Mouse (Mus musculus): ENCODE measurements around the gene Ppp2r3a. TPM values are rescaled to one million over a fixed set of nuclear protein-coding genes. Genes with fewer than 3 reads are reported as not detected.
A peak's percentile ranks its signal among the peaks of the same experiment; 100 is the strongest.

The Ppp2r3a gene
- polyA plus RNA-seq, 1 experiment from 2014 or later: 16.3 TPM

- Histone ChIP-seq H3K27ac (peak overlapping the region; percentile 98; the same call in 1 of the 2 replicates), H3K4me3 (peak overlapping the region; percentile 83), H3K9ac (peak overlapping the region; percentile 81), H3K4me2 (replicated peaks) (peak overlapping the region; percentile 52), H3K27me3 (no peaks in the 10 kb centered on the region), H3K9me3 (no peaks in the 10 kb centered on the region), H3K4me1 (peaks cover 13% of the 10 kb centered on the region), H3K36me3 (no peaks in the 10 kb centered on the region)
- 9% methylated on average over 11 of the region's 11 CpGs for WGBS
- no peak for ATAC-seq (ENCODE audit: insufficient number of reproducible peaks, insufficient read depth, low FRiP score, low TSS enrichment)
Measured at GRCm38 (mm10) chr9:101250486-101250885, 1.1 kb downstream of the Ppp2r3a start.

GRCm38 (mm10) chr9:101249626-101250025 lies 2.0 kb downstream of the Ppp2r3a start:
- Histone ChIP-seq H3K27me3 (no peaks in the 10 kb centered on the region), H3K36me3 (no peaks in the 10 kb centered on the region), H3K4me3 (no peak overlapping the region), H3K4me2 (replicated peaks) (peak overlapping the region; percentile 52), H3K9ac (no peak overlapping the region), H3K27ac (no peak overlapping the region), H3K4me1 (peaks cover 13% of the 10 kb centered on the region), H3K9me3 (no peaks in the 10 kb centered on the region)
- 70% methylated on average over 4 of the region's 4 CpGs for WGBS
- no peak for ATAC-seq (ENCODE audit: insufficient number of reproducible peaks, insufficient read depth, low FRiP score, low TSS enrichment)

- Histone ChIP-seq H3K27me3 (no peaks in the 10 kb centered on the region), H3K9ac (no peak overlapping the region), H3K4me2 (replicated peaks) (no peak overlapping the region), H3K36me3 (no peaks in the 10 kb centered on the region), H3K4me1 (peaks cover 13% of the 10 kb centered on the region), H3K9me3 (no peaks in the 10 kb centered on the region), H3K27ac (no peak overlapping the region), H3K4me3 (no peak overlapping the region)
- no peak for ATAC-seq (ENCODE audit: insufficient number of reproducible peaks, insufficient read depth, low FRiP score, low TSS enrichment)
- 76% methylated on average over 7 of the region's 7 CpGs for WGBS
Measured at GRCm38 (mm10) chr9:101247541-101247940, 4.1 kb downstream of the Ppp2r3a start.

- Histone ChIP-seq H3K4me2 (replicated peaks) (no peak overlapping the region), H3K4me3 (no peak overlapping the region), H3K27me3 (no peaks in the 10 kb centered on the region), H3K27ac (no peak overlapping the region), H3K4me1 (peaks cover 13% of the 10 kb centered on the region), H3K36me3 (no peaks in the 10 kb centered on the region), H3K9me3 (no peaks in the 10 kb centered on the region), H3K9ac (no peak overlapping the region)
- 91% methylated on average over 5 of the region's 5 CpGs for WGBS
- ATAC-seq (ENCODE audit: insufficient number of reproducible peaks, insufficient read depth, low FRiP score, low TSS enrichment): no peak
Measured at GRCm38 (mm10) chr9:101245493-101245892, 6.1 kb downstream of the Ppp2r3a start.

GRCm38 (mm10) chr9:101243711-101244110 lies 7.9 kb downstream of the Ppp2r3a start:
- H3K9me3 ChIP-seq: no peaks in the 10 kb centered on the region
- ATAC-seq (ENCODE audit: insufficient number of reproducible peaks, insufficient read depth, low FRiP score, low TSS enrichment): no peak
- H3K4me3 ChIP-seq: no peak overlapping the region
- no peaks in the 10 kb centered on the region for H3K4me1 ChIP-seq
- WGBS: 73% methylated on average over 2 of the region's 2 CpGs
- no peak overlapping the region for H3K27ac ChIP-seq
- H3K36me3 ChIP-seq: no peaks in the 10 kb centered on the region
- H3K9ac ChIP-seq: no peak overlapping the region
- H3K4me2 ChIP-seq (replicated peaks): no peak overlapping the region
- H3K27me3 ChIP-seq: no peaks in the 10 kb centered on the region

DNA sequence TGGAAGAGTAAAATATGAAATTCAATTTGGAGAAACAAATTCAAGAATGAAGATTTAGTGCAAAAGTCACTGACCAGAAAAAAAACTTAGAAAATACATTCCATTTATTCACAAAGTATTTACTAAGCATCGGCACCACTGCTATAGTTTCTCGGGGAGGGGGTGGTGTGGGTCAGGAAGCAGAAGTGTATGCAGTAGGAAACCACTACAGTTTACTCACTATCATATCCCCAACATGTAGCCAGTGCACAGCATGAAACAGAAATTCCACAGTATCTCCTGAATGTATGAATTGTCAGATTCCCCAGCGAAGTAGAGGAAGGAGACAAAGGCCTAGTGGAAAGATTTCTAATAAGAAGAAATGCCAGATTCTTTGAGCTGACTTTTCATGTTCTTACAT lies 11.4 kb downstream of the Ppp2r3a start:
- no peaks in the 10 kb centered on the region for H3K27me3 ChIP-seq
- no peak overlapping the region for H3K4me3 ChIP-seq
- no peak for ATAC-seq (ENCODE audit: insufficient number of reproducible peaks, insufficient read depth, low FRiP score, low TSS enrichment)
- H3K9me3 ChIP-seq: no peaks in the 10 kb centered on the region
- no peak overlapping the region for H3K9ac ChIP-seq
- no peak overlapping the region for H3K4me2 ChIP-seq (replicated peaks)
- no peaks in the 10 kb centered on the region for H3K36me3 ChIP-seq
- WGBS: 84% methylated on average over 3 of the region's 3 CpGs
- H3K27ac ChIP-seq: no peak overlapping the region
- H3K4me1 ChIP-seq: no peaks in the 10 kb centered on the region

DNA sequence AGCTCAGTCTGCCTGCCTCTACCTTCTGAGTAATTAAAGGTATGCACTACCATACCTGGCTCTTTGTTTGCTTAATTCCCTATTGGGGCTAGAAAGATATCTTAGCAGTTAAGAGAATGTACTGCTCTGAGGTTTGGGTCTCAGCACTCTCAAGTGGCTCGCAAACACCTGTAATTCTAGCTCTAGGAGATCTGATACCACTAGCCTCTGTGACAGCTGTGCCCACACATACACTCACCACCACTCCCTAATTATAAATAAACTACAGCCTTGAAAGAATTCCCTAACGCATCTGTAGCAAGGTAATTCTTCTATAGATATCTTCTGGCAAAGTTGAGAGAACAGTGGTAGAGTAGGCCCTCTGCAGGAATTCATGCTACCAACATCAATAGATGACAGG lies 15.8 kb downstream of the Ppp2r3a start:
- Histone ChIP-seq H3K9ac (no peak overlapping the region), H3K36me3 (no peaks in the 10 kb centered on the region), H3K4me2 (replicated peaks) (no peak overlapping the region), H3K27ac (no peak overlapping the region), H3K4me1 (no peaks in the 10 kb centered on the region), H3K27me3 (no peaks in the 10 kb centered on the region), H3K4me3 (no peak overlapping the region), H3K9me3 (no peaks in the 10 kb centered on the region)
- ATAC-seq (ENCODE audit: insufficient number of reproducible peaks, insufficient read depth, low FRiP score, low TSS enrichment): no peak
- 59% methylated on average over 2 of the region's 2 CpGs for WGBS

DNA sequence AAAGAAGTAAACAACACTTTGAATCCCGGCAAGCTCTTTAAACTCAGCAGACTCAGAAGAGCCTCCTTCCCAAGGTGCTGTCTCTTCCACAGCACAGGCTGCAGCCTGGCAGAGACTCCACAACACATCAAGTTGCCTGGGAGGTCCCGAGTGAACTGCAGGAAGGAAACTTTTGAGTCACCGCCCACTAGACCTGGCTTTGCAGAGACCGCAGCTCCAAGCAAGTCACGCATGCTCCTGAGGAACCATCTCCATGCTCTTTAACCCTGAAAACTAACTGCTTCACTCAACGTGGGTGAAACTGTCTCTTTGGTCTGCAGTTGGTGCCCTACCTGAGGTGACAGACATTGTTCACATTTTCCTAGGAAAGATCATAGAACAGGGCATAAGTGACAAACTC lies 19.6 kb downstream of the Ppp2r3a start:
- ATAC-seq (ENCODE audit: insufficient number of reproducible peaks, insufficient read depth, low FRiP score, low TSS enrichment): no peak
- H3K9ac ChIP-seq: no peak overlapping the region
- H3K27ac ChIP-seq: no peak overlapping the region
- no peaks in the 10 kb centered on the region for H3K4me1 ChIP-seq
- 76% methylated on average over 6 of the region's 6 CpGs for WGBS
- no peaks in the 10 kb centered on the region for H3K36me3 ChIP-seq
- no peak overlapping the region for H3K4me2 ChIP-seq (replicated peaks)
- H3K9me3 ChIP-seq: no peaks in the 10 kb centered on the region
- H3K27me3 ChIP-seq: no peaks in the 10 kb centered on the region
- no peak overlapping the region for H3K4me3 ChIP-seq

GRCm38 (mm10) chr9:101230028-101230427 lies 21.6 kb downstream of the Ppp2r3a start:
- H3K4me3 ChIP-seq: no peak overlapping the region
- H3K27me3 ChIP-seq: no peaks in the 10 kb centered on the region
- no peak overlapping the region for H3K4me2 ChIP-seq (replicated peaks)
- H3K9me3 ChIP-seq: no peaks in the 10 kb centered on the region
- no peak for ATAC-seq (ENCODE audit: insufficient number of reproducible peaks, insufficient read depth, low FRiP score, low TSS enrichment)
- no peak overlapping the region for H3K9ac ChIP-seq
- WGBS: 86% methylated on average over 3 of the region's 3 CpGs
- H3K4me1 ChIP-seq: no peaks in the 10 kb centered on the region
- no peak overlapping the region for H3K27ac ChIP-seq
- no peaks in the 10 kb centered on the region for H3K36me3 ChIP-seq

- Histone ChIP-seq H3K9ac (no peak overlapping the region), H3K9me3 (no peaks in the 10 kb centered on the region), H3K27ac (no peak overlapping the region), H3K4me2 (replicated peaks) (no peak overlapping the region), H3K36me3 (no peaks in the 10 kb centered on the region), H3K4me3 (no peak overlapping the region), H3K4me1 (no peaks in the 10 kb centered on the region), H3K27me3 (no peaks in the 10 kb centered on the region)
- no peak for ATAC-seq (ENCODE audit: insufficient number of reproducible peaks, insufficient read depth, low FRiP score, low TSS enrichment)
Measured at GRCm38 (mm10) chr9:101228892-101229291, 22.7 kb downstream of the Ppp2r3a start.

DNA sequence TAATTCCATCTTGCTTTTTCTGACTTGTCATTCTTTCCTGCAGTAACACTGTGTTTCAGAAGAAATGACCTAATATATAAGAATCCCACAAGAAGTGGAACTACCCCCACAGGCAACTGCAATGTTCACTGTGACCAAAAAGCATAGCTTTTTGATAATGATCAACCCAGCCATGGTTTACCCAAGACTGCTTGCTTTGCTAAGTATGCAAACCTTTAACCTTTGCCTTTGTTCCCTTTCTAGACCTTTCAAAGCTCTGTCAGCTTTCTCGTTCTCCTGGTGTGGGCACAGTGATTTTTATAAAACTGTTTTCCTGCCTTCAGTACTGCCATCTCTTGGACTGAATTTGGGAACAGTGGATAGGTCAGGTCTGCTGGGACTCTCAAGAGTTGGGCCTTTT lies 43.6 kb downstream of the Ppp2r3a start:
- Histone ChIP-seq H3K27ac (no peak overlapping the region), H3K4me3 (no peak overlapping the region), H3K27me3 (no peaks in the 10 kb centered on the region), H3K4me2 (replicated peaks) (no peak overlapping the region), H3K9ac (no peak overlapping the region), H3K4me1 (no peaks in the 10 kb centered on the region), H3K36me3 (no peaks in the 10 kb centered on the region), H3K9me3 (no peaks in the 10 kb centered on the region)
- WGBS: 62% methylated on average over 1 of the region's 1 CpGs
- ATAC-seq (ENCODE audit: insufficient number of reproducible peaks, insufficient read depth, low FRiP score, low TSS enrichment): no peak

DNA sequence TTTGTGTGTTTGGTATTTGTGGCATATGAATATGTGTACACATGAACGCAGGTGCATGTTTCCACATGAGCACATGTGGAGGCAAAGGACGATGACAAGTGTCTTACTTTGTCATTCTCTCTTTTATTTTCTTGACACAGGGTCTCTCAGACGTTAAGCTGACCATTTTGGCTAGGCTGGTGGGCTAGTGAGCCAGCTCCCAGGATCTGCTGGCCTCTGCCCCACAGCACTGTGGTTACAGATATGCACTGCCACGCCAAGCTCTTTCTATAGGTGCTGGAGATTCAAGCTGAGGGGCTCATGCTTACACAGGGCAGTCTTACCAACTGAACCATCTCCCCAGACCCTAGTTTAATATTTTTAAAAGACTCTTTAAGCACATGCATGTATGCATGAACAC lies 45.1 kb downstream of the Ppp2r3a start:
- whole genome bisulfite sequencing: 80% methylated on average over 4 of the region's 4 CpGs
- H3K4me1 ChIP-seq: no peaks in the 10 kb centered on the region

GRCm38 (mm10) chr9:101205216-101205615 lies 46.4 kb downstream of the Ppp2r3a start:
- Histone ChIP-seq H3K9me3 (no peaks in the 10 kb centered on the region), H3K4me2 (replicated peaks) (no peak overlapping the region), H3K9ac (no peak overlapping the region), H3K27me3 (no peaks in the 10 kb centered on the region), H3K4me3 (no peak overlapping the region), H3K4me1 (no peaks in the 10 kb centered on the region), H3K36me3 (no peaks in the 10 kb centered on the region), H3K27ac (no peak overlapping the region)
- ATAC-seq (ENCODE audit: insufficient number of reproducible peaks, insufficient read depth, low FRiP score, low TSS enrichment): no peak
- 40% methylated on average over 1 of the region's 1 CpGs for WGBS

More for the DNA sequence above, 45.1 kb downstream of the Ppp2r3a start:
- ATAC-seq (ENCODE audit: insufficient number of reproducible peaks, insufficient read depth, low FRiP score, low TSS enrichment): no peak
- Histone ChIP-seq H3K36me3 (no peaks in the 10 kb centered on the region), H3K27me3 (no peaks in the 10 kb centered on the region), H3K9ac (no peak overlapping the region), H3K9me3 (no peaks in the 10 kb centered on the region), H3K4me2 (replicated peaks) (no peak overlapping the region), H3K27ac (no peak overlapping the region), H3K4me3 (no peak overlapping the region)

Measured in embryonic facial prominence, embryonic 12.5 days (tissue).